Mouse (Mus musculus) 3134 (cell line): ENCODE results near the gene 3110040M04Rik.
"Not testable (repeated sequence)": the region's sequence is repeated elsewhere in the genome, so short reads cannot be mapped to it uniquely, and the experiment has no call there.

ENCODE experiments used
- DNase-seq: peaks from one replicate; pipeline ENCODE4 v3.0.0-alpha.2; 2011; ENCODE audit warnings: low spot score; ENCODE audit not compliant: insufficient read length; ENCODE audit errors: extremely low read depth

3110040M04Rik gene

GRCm38 (mm10) chr1:151188469-151188868 is 15.5 kb upstream of the 3110040M04Rik start:
- DNase-seq = no peak

GRCm38 (mm10) chr1:151192075-151192474 is 11.8 kb upstream of the 3110040M04Rik start, which contains the start of gene Gm8947:
Gene Gm8947, plus strand, starts transcription at chr1:151192376.
- not testable (repeated sequence) for DNase-seq

DNA sequence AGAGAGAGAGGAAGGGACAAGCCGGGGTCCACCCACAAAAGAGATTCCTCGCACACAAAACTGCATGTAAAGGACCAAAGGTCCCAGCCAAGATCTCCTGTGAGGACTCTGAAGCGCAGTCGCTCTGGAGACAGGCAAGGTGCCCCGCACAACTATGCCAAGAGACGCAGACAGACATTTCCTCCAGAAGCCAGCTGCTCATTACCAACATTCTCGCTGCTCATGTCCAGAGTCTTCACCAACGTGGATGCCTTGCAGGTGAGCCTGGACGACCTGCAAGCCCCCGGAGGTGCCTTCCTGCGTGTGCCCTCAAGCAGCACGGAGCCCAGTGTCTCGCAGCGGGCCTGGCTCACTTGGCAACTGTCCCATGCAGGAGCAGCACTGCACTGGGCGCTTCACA is 11.2 kb upstream of the 3110040M04Rik start:
- not testable (repeated sequence) for DNase-seq

DNA sequence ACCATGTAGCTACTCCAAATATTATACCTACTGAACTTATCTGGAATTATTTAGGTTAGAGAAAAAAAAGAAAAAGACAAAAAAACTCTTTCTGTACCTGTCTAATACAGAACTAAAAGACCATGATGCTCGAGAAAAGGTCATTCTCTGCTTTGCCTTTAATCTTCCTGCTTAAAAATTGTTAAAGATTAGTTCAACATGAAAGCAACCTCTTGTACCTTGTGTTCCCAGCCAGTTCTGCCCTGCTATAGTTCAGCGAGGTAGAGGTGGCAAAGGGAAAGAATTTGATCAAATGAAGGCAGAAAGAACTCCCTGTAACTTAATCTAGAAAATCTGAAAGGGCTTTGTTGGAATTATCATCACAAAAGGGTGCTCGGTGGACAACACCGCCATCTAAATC is 7.9 kb upstream of the 3110040M04Rik start:
- DNase-seq = not testable (repeated sequence)

GRCm38 (mm10) chr1:151196690-151197089 is 7.2 kb upstream of the 3110040M04Rik start:
- not testable (repeated sequence) for DNase-seq

GRCm38 (mm10) chr1:151198120-151198519 is 5.8 kb upstream of the 3110040M04Rik start, which contains the start of gene Gm47995:
Gene Gm47995, plus strand, starts transcription at chr1:151198448.
- not testable (repeated sequence) for DNase-seq

DNA sequence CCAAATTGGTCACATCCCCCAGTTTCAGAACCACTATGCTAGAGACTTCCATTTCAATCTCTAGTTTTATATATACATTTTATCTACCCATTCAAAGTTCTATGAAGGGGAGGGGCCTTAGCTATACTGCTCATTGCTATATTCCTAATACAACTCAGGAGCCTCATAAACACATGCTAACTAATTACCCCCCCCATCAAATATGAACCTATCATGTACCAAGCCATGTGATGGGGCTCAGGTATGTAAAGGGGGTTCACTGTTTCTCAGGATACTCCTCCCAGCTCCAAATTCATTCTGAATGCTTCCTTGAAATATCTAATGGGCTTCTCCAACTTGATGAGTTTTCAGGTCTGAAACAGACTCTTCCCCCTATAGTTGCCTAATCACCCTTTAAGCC is 3.3 kb upstream of the 3110040M04Rik start:
- DNase-seq = not testable (repeated sequence)

DNA sequence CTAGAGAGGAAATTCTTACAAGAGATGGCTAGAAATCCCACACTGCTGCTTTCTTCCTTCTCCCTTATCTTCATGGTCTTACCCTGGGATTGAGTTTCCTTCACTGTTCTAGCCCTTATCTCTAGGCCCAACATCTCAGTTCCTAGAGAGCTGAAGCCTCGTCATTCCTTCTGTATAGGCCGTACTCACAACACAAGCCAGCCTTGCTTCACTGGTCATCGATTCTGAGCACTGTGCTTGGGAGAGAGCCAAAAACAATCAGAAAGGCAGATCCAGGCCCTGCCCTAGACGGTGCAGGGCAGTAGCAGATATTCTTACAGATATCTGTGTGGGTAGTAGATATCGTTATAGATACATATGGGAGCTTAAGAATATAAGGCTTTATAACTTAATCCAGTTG is 1.1 kb upstream of the 3110040M04Rik start:
- not testable (repeated sequence) for DNase-seq

- DNase-seq = not testable (repeated sequence)
Observed at GRCm38 (mm10) chr1:151208493-151208892, 4.6 kb downstream of the 3110040M04Rik start.

- DNase-seq = not testable (repeated sequence)
Observed at GRCm38 (mm10) chr1:151208944-151209343, 5.0 kb downstream of the 3110040M04Rik start.

DNA sequence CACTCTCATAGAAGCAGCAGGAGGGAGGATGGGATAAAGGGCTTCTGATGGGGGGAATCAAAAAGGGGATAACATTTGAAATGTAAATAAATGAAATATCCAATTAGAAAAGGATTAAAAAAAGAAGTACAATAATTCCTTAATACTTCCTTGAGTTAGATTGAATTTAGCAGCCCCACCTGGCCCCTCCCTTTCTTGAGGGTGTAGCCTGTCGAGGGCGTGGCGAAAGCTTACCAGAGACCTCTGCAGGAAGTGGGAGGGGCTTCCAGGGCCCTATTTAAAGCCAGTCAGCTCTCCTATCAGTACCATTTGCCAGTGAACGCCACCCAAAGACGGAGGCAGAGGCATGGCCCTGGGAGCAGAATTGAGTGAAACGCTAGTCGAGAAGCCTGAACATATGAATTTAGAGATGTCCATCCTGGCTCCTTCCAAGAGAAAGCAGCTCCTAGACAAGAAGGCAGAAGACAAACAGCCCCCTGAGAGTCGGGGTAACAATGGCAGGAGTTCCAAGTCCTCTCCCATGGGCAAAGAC is 6.0 kb downstream of the 3110040M04Rik start, which contains the start of gene Gm47996:
TSS of gene Gm47996 (plus strand) at position 308 of the 532 bp plus-strand sequence.
- DNase-seq = not testable (repeated sequence)

DNA sequence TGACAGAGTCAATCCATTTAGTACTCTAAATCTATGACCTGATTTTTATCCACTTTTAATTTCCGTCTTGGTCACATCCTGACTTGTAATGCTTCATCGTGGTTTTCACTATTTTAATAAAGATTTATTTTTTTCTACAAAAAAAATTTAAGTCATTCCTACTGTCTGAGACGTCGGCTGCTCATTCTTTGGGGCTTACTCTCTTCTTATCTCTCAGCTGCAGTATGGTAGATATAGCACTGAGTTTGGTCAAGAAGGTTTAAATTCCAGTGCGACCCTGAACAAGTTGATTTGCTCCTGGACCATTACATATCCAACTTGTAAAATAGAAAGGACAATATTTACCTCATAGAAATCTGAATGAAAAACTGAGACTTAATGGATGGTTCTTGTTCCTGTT is 7.7 kb downstream of the 3110040M04Rik start:
- DNase-seq = not testable (repeated sequence)

DNA sequence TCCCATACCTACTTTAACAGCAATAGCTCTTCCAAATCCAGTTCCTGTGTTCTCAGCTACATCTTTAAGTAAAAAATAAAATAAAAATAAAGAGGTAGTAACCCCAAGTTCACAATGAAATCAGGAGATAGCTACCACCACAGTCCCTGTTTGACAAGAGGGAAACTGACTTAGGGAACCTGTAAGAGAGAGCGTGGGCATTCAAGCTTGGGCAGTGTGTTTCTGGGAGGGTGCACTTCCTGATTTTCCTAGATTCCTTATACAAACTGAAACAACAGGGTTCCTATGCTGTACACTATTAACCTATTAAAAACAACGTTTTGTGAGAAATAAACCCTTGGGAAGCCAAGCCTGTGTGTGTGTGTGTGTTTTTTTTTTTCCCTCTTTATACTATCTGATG is 10.9 kb downstream of the 3110040M04Rik start:
- no peak for DNase-seq

- no peak for DNase-seq
Observed at GRCm38 (mm10) chr1:151215985-151216384, 12.1 kb downstream of the 3110040M04Rik start.

- no peak for DNase-seq
Observed at GRCm38 (mm10) chr1:151216417-151216816, 12.5 kb downstream of the 3110040M04Rik start.

DNA sequence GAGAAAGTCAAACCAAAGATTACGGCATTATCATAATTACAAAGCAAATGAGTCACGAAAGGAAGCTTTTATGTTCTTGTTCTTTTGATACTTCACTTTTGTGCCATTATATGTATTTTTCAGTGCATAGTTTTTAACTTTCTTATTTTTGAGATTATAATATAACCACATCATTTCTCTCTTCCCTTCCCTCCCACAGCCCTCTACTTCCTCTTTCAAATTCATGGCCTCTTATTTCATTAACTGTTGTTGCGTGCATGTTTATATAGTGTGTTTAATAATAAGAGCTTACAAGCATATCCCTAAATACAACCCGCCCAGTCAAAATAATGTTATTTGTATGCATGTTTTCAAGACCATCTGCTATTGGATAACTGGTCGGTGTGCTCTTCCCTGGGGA is 15.1 kb downstream of the 3110040M04Rik start:
- DNase-seq = no peak

DNA sequence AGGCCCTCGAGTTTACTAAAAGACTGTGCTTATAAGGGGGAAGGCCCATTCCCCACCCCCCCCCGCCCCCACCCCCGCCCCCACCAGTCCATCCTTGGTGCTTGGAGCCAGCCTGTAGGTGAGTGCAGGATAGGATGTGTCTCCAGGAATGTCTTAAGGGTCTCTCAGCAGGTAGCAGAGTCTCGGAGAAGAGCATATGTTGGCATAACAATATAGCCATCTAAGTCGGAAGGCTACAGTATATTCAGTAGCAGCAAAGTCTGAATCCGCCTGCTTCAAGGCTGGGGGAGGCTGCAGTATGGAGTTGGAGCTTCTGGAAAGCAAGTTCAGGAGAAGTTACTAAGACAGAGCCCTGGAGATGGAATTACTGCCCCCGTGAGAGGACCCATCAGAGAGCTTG is 16.2 kb downstream of the 3110040M04Rik start:
- no peak for DNase-seq

- DNase-seq = no peak
Observed at GRCm38 (mm10) chr1:151222561-151223267, 18.8 kb downstream of the 3110040M04Rik start.

DNA sequence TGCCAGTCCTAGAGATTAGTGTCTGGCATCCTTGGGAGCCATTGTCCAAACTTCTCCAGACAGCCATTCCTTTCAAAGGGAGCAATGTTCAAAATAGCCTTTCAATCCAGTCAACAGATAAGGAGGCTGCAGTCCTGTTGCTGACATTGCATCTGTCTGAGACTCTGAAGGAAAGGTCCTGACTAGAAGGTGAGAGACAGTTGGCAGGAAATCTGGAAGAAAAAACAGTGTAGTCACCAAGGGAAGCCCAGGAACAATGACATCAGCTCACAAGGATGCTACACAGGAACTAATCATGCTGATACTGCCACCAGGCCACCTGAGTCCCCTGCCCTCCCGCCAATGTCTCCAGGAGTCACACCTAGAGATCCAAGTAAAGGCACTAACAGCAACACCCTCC is 19.5 kb downstream of the 3110040M04Rik start:
- DNase-seq = no peak

DNA sequence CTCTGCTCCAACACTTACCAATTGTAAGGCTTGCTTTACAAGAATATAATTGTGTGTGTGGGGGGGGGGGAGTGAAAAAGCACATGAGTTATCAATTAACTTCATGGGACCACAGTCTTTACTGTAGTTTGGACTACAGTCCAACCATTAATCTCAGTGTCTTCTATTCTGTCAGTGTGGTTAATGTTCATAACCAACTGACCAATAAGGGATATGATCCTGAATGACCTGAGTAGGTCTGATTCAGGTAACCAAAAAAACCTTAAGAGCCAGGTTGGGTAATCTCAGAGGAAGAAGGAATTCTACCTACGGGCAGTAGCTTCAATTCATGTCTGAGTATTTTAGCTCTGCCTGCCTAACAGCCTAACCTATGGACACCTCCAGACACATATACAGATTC is 20.6 kb downstream of the 3110040M04Rik start:
- no peak for DNase-seq

GRCm38 (mm10) chr1:151227506-151227905 is 23.6 kb downstream of the 3110040M04Rik start:
- DNase-seq = peak; percentile 26
